ENCODE assay signal across 1 mouse cellular context in the genomic region with DNA sequence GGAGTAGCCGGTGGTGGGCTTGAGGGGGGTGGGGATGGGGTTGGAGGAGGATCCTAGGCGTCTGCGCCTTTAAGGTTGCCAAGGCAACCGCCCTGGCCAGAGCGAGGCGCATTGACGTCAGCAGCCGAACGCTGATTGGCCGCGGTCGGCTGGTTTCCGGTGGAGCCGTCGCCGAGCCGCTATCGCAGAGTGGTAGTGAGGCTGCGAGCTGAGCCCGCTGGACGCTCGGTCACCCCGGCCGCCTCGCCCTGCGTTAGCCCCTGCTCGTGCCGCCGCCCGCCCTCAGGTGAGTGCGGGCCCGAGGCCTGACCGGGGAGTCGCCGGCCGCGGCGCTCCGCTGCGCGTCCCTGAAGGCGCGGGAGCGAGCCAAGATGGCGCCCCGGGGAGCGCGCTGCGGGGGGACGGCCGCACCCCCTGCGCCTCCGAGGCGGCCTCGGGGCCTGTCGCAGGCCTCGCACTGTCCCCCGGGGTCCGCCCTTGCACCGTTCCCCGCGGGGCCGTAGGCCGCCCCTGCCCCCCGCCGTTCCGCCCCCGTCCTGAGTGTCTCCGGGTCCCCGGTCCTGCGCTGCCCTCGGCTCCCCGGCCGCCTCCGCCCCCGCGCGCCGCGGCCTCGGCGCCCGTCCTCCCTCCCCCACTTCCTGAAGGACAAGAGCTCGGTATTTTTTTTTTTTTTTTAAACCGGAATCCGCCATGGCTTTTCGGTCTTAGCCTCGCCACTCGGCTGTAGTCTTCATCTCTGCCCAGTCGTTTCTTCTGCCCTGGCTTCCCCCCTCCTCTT.
TF ChIP-seq lines count a peak whose summit lies in the region.

No protein-coding gene starts in this region.

TF ChIP-seq in MEL, 35 proteins besides CTCF, POLR2A, EP300 and RAD21 (continued from another document):
- no peak for TF ChIP-seq BHLHE40 (IDR thresholded peaks at IDR 0.05; ENCODE audit: borderline replicate concordance, low read depth, low read length)
- TF ChIP-seq KAT2A (conservative IDR thresholded peaks at IDR 0.05; ENCODE audit: low read depth, low read length): no peak; the same call in 1 of the 2 replicates
- no peak for TF ChIP-seq CHD2 (IDR thresholded peaks at IDR 0.05; ENCODE audit: low read length)
- TF ChIP-seq TCF12 (IDR thresholded peaks at IDR 0.05; ENCODE audit: low read depth, low read length): peak; percentile 71
- TF ChIP-seq JUND (IDR thresholded peaks at IDR 0.05; ENCODE audit: low read depth, low read length): no peak
- peak; percentile 95 for TF ChIP-seq NELFE (IDR thresholded peaks at IDR 0.05; ENCODE audit: low read depth, low read length)
- peak; percentile 83 for TF ChIP-seq HCFC1 (IDR thresholded peaks at IDR 0.05; ENCODE audit: low read depth, low read length)
- TF ChIP-seq USF2 (IDR thresholded peaks at IDR 0.05; ENCODE audit: borderline replicate concordance in 1 of 2, insufficient read depth in 1 of 2, low read depth in 1 of 2, low read length in 2 of 2): no peak
